In genomic region chr13:55881431-55882202, GRCm38 (mm10) we compare ENCODE assay signal across 13 mouse cellular contexts. TPM values are rescaled to one million over a fixed set of nuclear protein-coding genes. Genes with fewer than 3 reads are reported as not detected.
DNase-seq lines count a peak whose midpoint lies in the region; ATAC-seq lines count a peak whose summit lies in the region.
"Had no signal": no experiment of that assay in that cellular context is flagged by ENCODE, and none has a peak within 500 bp of the region (broad histone marks: within the 10 kb centered on the region; RNA-seq: fewer than 3 reads in every experiment).

No protein-coding gene starts in this region.

- no peak overlapping the region for H3K4me2 ChIP-seq in forebrain, embryonic 14.5 days (ENCODE audit: low read length)
- no peak overlapping the region for H3K4me2 ChIP-seq in forebrain, embryonic 11.5 days (ENCODE audit: low read depth, low read length, severe bottlenecking)
- H3K4me2 ChIP-seq in liver, embryonic 11.5 days, result no peak overlapping the region
- H3K4me2 ChIP-seq in heart, embryonic 15.5 days, result no peak overlapping the region

- no peak overlapping the region for H3K9ac ChIP-seq in forebrain, embryonic 14.5 days (ENCODE audit: low read length)
- H3K9ac ChIP-seq in forebrain, embryonic 11.5 days (ENCODE audit: low read length), result no peak overlapping the region
- no peak overlapping the region for H3K9ac ChIP-seq in liver, embryonic 11.5 days (ENCODE audit: low read depth, low read length)
- no peak overlapping the region for H3K9ac ChIP-seq in heart, embryonic 15.5 days

- no peak overlapping the region for H3K4me3 ChIP-seq in forebrain, embryonic 14.5 days (ENCODE audit: low read depth, low read length)
- H3K4me3 ChIP-seq in forebrain, embryonic 11.5 days (ENCODE audit: low read depth, low read length), result no peak overlapping the region
- no peak overlapping the region for H3K4me3 ChIP-seq in liver, embryonic 11.5 days (ENCODE audit: low read depth, low read length)
- H3K4me3 ChIP-seq in heart, embryonic 15.5 days, result no peak overlapping the region
- H3K4me3 ChIP-seq: forebrain, embryonic 10.5 days had no signal

- H3K36me3 ChIP-seq in forebrain, embryonic 14.5 days (ENCODE audit: control insufficient read depth, insufficient read depth, low read length), result no peaks in the 10 kb centered on the region
- no peaks in the 10 kb centered on the region for H3K36me3 ChIP-seq in forebrain, embryonic 11.5 days (ENCODE audit: control insufficient read depth, insufficient read depth, low read length)
- no peaks in the 10 kb centered on the region for H3K36me3 ChIP-seq in liver, embryonic 11.5 days (ENCODE audit: control insufficient read depth, insufficient read depth, low read length)
- no peaks in the 10 kb centered on the region for H3K36me3 ChIP-seq in heart, embryonic 15.5 days
- H3K36me3 ChIP-seq: forebrain, embryonic 10.5 days had no signal

- 48% methylated on average over 16 of the region's 16 CpGs for WGBS in forebrain, embryonic 14.5 days
- 49% methylated on average over 16 of the region's 16 CpGs for WGBS in forebrain, embryonic 11.5 days
- 60% methylated on average over 16 of the region's 16 CpGs for WGBS in liver, embryonic 11.5 days
- WGBS in heart, embryonic 15.5 days, result 41% methylated on average over 16 of the region's 16 CpGs

- H3K27ac ChIP-seq in forebrain, embryonic 14.5 days (ENCODE audit: low read depth, low read length), result no peak overlapping the region
- no peak overlapping the region for H3K27ac ChIP-seq in forebrain, embryonic 11.5 days (ENCODE audit: low read depth, low read length)
- no peak overlapping the region for H3K27ac ChIP-seq in liver, embryonic 11.5 days (ENCODE audit: low read depth, low read length)
- H3K27ac ChIP-seq in heart, embryonic 15.5 days, result 0 out of 2 replicates have a peak overlapping the region, but pooled peaks have one; percentile 7
- H3K27ac ChIP-seq: forebrain, embryonic 10.5 days had no signal

- DNase-seq in forebrain, embryonic 14.5 days (ENCODE audit: low spot score), result peak; percentile 36
- DNase-seq in forebrain, embryonic 11.5 days (ENCODE audit: low spot score), result no peak
- DNase-seq in liver, result peak; percentile 26
- DNase-seq in liver, embryonic 11.5 days (ENCODE audit: low spot score), result no peak
- DNase-seq in lung, postnatal 14 days, result peak; percentile 5
- no peak for DNase-seq in right cerebral cortex, adult 18-20 months
- DNase-seq: adrenal gland, postnatal 14 days; cerebellum, postnatal 14 days; layer of hippocampus, postnatal 36 days had no signal

- H3K4me1 ChIP-seq in forebrain, embryonic 14.5 days (ENCODE audit: control insufficient read depth, insufficient read depth, low read length), result no peaks in the 10 kb centered on the region
- no peaks in the 10 kb centered on the region for H3K4me1 ChIP-seq in forebrain, embryonic 11.5 days (replicated peaks; ENCODE audit: control insufficient read depth, insufficient read depth, low read length)
- 0 out of 2 replicates have a peak, but pooled peaks cover 3% of the 10 kb centered on the region for H3K4me1 ChIP-seq in liver, embryonic 11.5 days (replicated peaks; ENCODE audit: control insufficient read depth, insufficient read depth, low read length)
- peaks cover 5% of the 10 kb centered on the region for H3K4me1 ChIP-seq in heart, embryonic 15.5 days (replicated peaks)

- H3K27me3 ChIP-seq in forebrain, embryonic 14.5 days (replicated peaks; ENCODE audit: control insufficient read depth, insufficient read depth, low read length), result no peaks in the 10 kb centered on the region
- no peaks in the 10 kb centered on the region for H3K27me3 ChIP-seq in forebrain, embryonic 11.5 days (ENCODE audit: control insufficient read depth, insufficient read depth, low read length)
- H3K27me3 ChIP-seq in liver, embryonic 11.5 days (replicated peaks; ENCODE audit: control insufficient read depth, insufficient read depth, low read length), result no peaks in the 10 kb centered on the region
- H3K27me3 ChIP-seq in heart, embryonic 15.5 days, result no peaks in the 10 kb centered on the region

- no peak for ATAC-seq in forebrain, embryonic 14.5 days
- no peak for ATAC-seq in forebrain, embryonic 11.5 days (replicated peaks; ENCODE audit: low FRiP score)
- no peak for ATAC-seq in liver, embryonic 11.5 days (replicated peaks; ENCODE audit: low FRiP score)
- no peak for ATAC-seq in heart, embryonic 15.5 days (replicated peaks; ENCODE audit: insufficient number of reproducible peaks, insufficient read depth, low FRiP score, low read depth)
- no peak for ATAC-seq in cerebellum, adult (ENCODE audit: insufficient number of reproducible peaks, low FRiP score, low TSS enrichment)

- H3K9me3 ChIP-seq in forebrain, embryonic 14.5 days (replicated peaks; ENCODE audit: control insufficient read depth, low read length), result no peaks in the 10 kb centered on the region
- H3K9me3 ChIP-seq in forebrain, embryonic 11.5 days (ENCODE audit: control insufficient read depth, low read length), result no peaks in the 10 kb centered on the region
- H3K9me3 ChIP-seq in liver, embryonic 11.5 days (ENCODE audit: control insufficient read depth, low read length), result no peaks in the 10 kb centered on the region
- no peaks in the 10 kb centered on the region for H3K9me3 ChIP-seq in heart, embryonic 15.5 days (replicated peaks)
- H3K9me3 ChIP-seq: forebrain, embryonic 10.5 days had no signal

RNA-seq across cellular contexts. Expression of gene Pitx1, which starts 45.6 kb away (rescaled TPM):
- polyA plus RNA-seq in forebrain, embryonic 14.5 days (2014; fragmentation: Nextera tagmentation; extraction: Ambion mirVana), result not detected in 2 replicates
- 0.76 and 0.99 TPM in 2 replicates for polyA plus RNA-seq in forebrain, embryonic 11.5 days (2014; fragmentation: Nextera tagmentation; extraction: Ambion mirVana)
- 6.3 and 6.8 TPM in 2 replicates for polyA plus RNA-seq in liver, embryonic 11.5 days (2014; fragmentation: Nextera tagmentation; extraction: Ambion mirVana)
- polyA plus RNA-seq in heart, embryonic 15.5 days (2015; fragmentation: Nextera tagmentation; extraction: Ambion mirVana), result 0.05 and 0.46 TPM in 2 replicates
- polyA plus RNA-seq: spleen, adult 2 months had no signal

Comparison
In these comparisons a context has a peak if more than half of its experiments do, and no peak if none do; other contexts are left out.
1. DNase-seq: peak in forebrain, embryonic 14.5 days (single experiment), liver (single experiment) and lung, postnatal 14 days (single experiment); none in forebrain, embryonic 11.5 days (single experiment), liver, embryonic 11.5 days (single experiment) and right cerebral cortex, adult 18-20 months (single experiment).